Mouse (Mus musculus) adrenal gland, adult 18-20 months (tissue): ENCODE data around the gene Ppp6c. TPM values are rescaled to one million over a fixed set of nuclear protein-coding genes. Genes with fewer than 3 reads are reported as not detected.

Experiments used
- DNase-seq, 2 experiments: peaks; one replicate each; pipeline ENCODE4 v3.0.0; 2021 to 2022; ENCODE audit warnings: low spot score in 2 of 2
- total RNA-seq, 2 experiments: library from RNA; stranded (reverse); gene quantifications; 1 replicate in 1 of 2; 2 replicates in 1 of 2; pipeline ENCODE4 v1.2.3; 2021

Ppp6c gene
- total RNA-seq, 2 experiments from 2014 or later = 94.5 to 103 TPM

GRCm38 (mm10) chr2:39148075-39148474 lies 78.2 kb downstream of the Ppp6c start:
- no peak for DNase-seq

DNA sequence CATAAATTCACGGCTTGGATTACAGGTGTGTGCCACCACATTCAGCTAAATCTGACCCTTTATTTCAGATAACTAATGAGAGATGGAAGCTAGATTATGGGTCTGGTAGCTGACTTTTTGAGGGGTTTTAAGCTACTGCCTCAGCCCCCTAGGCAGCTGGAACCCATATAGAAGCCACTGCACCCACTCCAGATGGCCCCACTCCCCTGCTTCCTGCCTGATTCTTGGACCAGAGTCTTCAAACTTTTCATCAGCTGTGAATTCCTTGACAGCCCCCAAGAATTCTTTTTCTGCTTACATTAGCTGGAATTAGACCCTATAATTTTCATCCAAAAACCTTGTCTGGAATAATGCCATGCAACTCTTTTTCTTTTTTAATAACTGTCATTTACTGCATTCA lies 79.8 kb downstream of the Ppp6c start:
- no peak for DNase-seq

Other genes with a start within 250 kb of the Ppp6c start
- gene Wdr38, start 229.0 kb downstream of the Ppp6c start, total RNA-seq = under 1 TPM; 0.53 to 0.61 TPM
- 10 to 100 TPM; 82.3 to 82.5 TPM for gene Arpc5l, start 221.1 kb downstream of the Ppp6c start, total RNA-seq
- gene Rpl35, start 220.8 kb downstream of the Ppp6c start, total RNA-seq = 100 to 1,000 TPM; 442 to 451 TPM
- gene Golga1, start 160.9 kb downstream of the Ppp6c start, total RNA-seq = 10 to 100 TPM; 23.9 to 24.1 TPM
- gene Scai, start 35.7 kb downstream of the Ppp6c start, total RNA-seq = 1 to 10 TPM; 5.5 to 6.2 TPM